Mouse (Mus musculus): Measurements from ENCODE around the gene Sult4a1. TPM values are rescaled to one million over a fixed set of nuclear protein-coding genes. Genes with fewer than 3 reads are reported as not detected.

The Sult4a1 gene
- total RNA-seq (2022) = 100 to 1,000 TPM; 302 to 347 (median 323) TPM

- DNase-seq (ENCODE audit: low spot score in 2 of 2) = peak in 1 of 2 experiments; percentile 58
These were observed at the start of gene Sult4a1 for GRCm38 (mm10) chr15:84105105-84105923. Gene Sult4a1, minus strand, starts transcription at chr15:84105754.

- DNase-seq (ENCODE audit: low spot score in 2 of 2) = no peak
These were observed 35.4 kb upstream of the Sult4a1 start for GRCm38 (mm10) chr15:84140929-84141328.

GRCm38 (mm10) chr15:84140109-84140508 lies 34.6 kb upstream of the Sult4a1 start:
- no peak for DNase-seq (ENCODE audit: low spot score in 2 of 2)

- no peak for DNase-seq (ENCODE audit: low spot score in 2 of 2)
These were observed 34.0 kb upstream of the Sult4a1 start for GRCm38 (mm10) chr15:84139592-84140005.

GRCm38 (mm10) chr15:84136473-84137415 lies 31.2 kb upstream of the Sult4a1 start:
- no peak for DNase-seq (ENCODE audit: low spot score in 2 of 2)

- no peak for DNase-seq (ENCODE audit: low spot score in 2 of 2)
These were observed 29.9 kb upstream of the Sult4a1 start for GRCm38 (mm10) chr15:84135472-84135871.

GRCm38 (mm10) chr15:84133440-84133839 lies 27.9 kb upstream of the Sult4a1 start:
- no peak for DNase-seq (ENCODE audit: low spot score in 2 of 2)

- DNase-seq (ENCODE audit: low spot score in 2 of 2) = no peak
These were observed 26.4 kb upstream of the Sult4a1 start for GRCm38 (mm10) chr15:84131971-84132370.

GRCm38 (mm10) chr15:84131096-84131786 lies 25.7 kb upstream of the Sult4a1 start:
- no peak for DNase-seq (ENCODE audit: low spot score in 2 of 2)

GRCm38 (mm10) chr15:84126871-84127270 lies 21.3 kb upstream of the Sult4a1 start:
- DNase-seq (ENCODE audit: low spot score in 2 of 2) = no peak

GRCm38 (mm10) chr15:84126447-84126846 lies 20.9 kb upstream of the Sult4a1 start:
- DNase-seq (ENCODE audit: low spot score in 2 of 2) = no peak

- DNase-seq (ENCODE audit: low spot score in 2 of 2) = no peak
These were observed 18.5 kb upstream of the Sult4a1 start for GRCm38 (mm10) chr15:84124086-84124485.

GRCm38 (mm10) chr15:84123075-84123474 lies 17.5 kb upstream of the Sult4a1 start, which contains the start of gene Pnpla5:
Gene Pnpla5, minus strand, starts transcription at chr15:84123175.
- DNase-seq (ENCODE audit: low spot score in 2 of 2) = no peak

- DNase-seq (ENCODE audit: low spot score in 2 of 2) = no peak
These were observed 15.5 kb upstream of the Sult4a1 start for GRCm38 (mm10) chr15:84121036-84121435.

GRCm38 (mm10) chr15:84120612-84121011 lies 15.1 kb upstream of the Sult4a1 start:
- peak in 1 of 2 experiments; percentile 31 for DNase-seq (ENCODE audit: low spot score in 2 of 2)

GRCm38 (mm10) chr15:84116466-84116865 lies 10.9 kb upstream of the Sult4a1 start:
- no peak for DNase-seq (ENCODE audit: low spot score in 2 of 2)

GRCm38 (mm10) chr15:84115727-84116126 lies 10.2 kb upstream of the Sult4a1 start:
- DNase-seq (ENCODE audit: low spot score in 2 of 2) = no peak

- DNase-seq (ENCODE audit: low spot score in 2 of 2) = no peak
These were observed 8.3 kb upstream of the Sult4a1 start for GRCm38 (mm10) chr15:84113873-84114272.

- DNase-seq (ENCODE audit: low spot score in 2 of 2) = no peak
These were observed 3.3 kb upstream of the Sult4a1 start for GRCm38 (mm10) chr15:84108899-84109298.

GRCm38 (mm10) chr15:84105924-84106500 lies 458 bp upstream of the Sult4a1 start:
- no peak for DNase-seq (ENCODE audit: low spot score in 2 of 2)

- DNase-seq (ENCODE audit: low spot score in 2 of 2) = no peak
These were observed 928 bp downstream of the Sult4a1 start for GRCm38 (mm10) chr15:84104626-84105025.

Measured in layer of hippocampus, adult 8-10 months (tissue).